Mouse (Mus musculus): ENCODE measurements around the gene Hoxa7. TPM values are rescaled to one million over a fixed set of nuclear protein-coding genes. Genes with fewer than 3 reads are reported as not detected.

Gene Hoxa7
- polyA plus RNA-seq, 1 experiment from 2014 or later, result 0.59 TPM

GRCm38 (mm10) chr6:52212556-52213118, 9.0 kb downstream of the Hoxa7 start:
- Histone ChIP-seq H3K9me3 (no peaks in the 10 kb centered on the region), H3K4me1 (peaks cover 34% of the 10 kb centered on the region), H3K4me3 (peak overlapping the region; percentile 41), H3K27ac (replicated peaks) (no peak overlapping the region), H3K27me3 (replicated peaks) (peaks cover 100% of the 10 kb centered on the region), H3K9ac (no peak overlapping the region), H3K4me2 (peak overlapping the region; percentile 53), H3K36me3 (no peaks in the 10 kb centered on the region)
- no peak for ATAC-seq (ENCODE audit: extremely low read depth, insufficient number of reproducible peaks, low FRiP score, low TSS enrichment)
- WGBS, result 1% methylated on average over 22 of the region's 22 CpGs

DNA sequence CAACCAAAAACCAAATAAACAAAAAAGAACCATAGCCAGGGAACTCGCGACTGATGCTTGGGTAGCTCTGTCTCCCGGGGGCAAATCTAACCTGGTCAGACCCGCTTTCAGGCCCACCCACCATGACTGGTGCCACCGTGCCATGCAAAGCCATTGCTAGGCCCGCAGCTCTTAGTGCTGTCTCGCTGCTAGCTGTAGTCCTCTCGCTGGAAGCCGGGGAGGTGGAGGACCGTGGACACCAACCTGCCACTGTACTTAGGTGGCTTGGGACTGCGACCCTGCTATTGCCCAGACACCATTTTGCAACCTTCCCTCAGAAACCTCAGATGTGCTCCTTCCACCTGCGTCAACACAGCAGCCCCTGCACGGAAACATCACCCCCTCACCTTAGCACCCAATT, 9.7 kb downstream of the Hoxa7 start:
- ATAC-seq (ENCODE audit: extremely low read depth, insufficient number of reproducible peaks, low FRiP score, low TSS enrichment), result no peak
- WGBS, result 3% methylated on average over 13 of the region's 13 CpGs
- Histone ChIP-seq H3K27ac (replicated peaks) (no peak overlapping the region), H3K4me1 (peaks cover 27% of the 10 kb centered on the region), H3K36me3 (no peaks in the 10 kb centered on the region), H3K4me2 (peak overlapping the region; percentile 53), H3K4me3 (peak overlapping the region; percentile 41), H3K9me3 (no peaks in the 10 kb centered on the region), H3K27me3 (replicated peaks) (peaks cover 100% of the 10 kb centered on the region), H3K9ac (peak overlapping the region; percentile 34; the same call in 1 of the 2 replicates)

DNA sequence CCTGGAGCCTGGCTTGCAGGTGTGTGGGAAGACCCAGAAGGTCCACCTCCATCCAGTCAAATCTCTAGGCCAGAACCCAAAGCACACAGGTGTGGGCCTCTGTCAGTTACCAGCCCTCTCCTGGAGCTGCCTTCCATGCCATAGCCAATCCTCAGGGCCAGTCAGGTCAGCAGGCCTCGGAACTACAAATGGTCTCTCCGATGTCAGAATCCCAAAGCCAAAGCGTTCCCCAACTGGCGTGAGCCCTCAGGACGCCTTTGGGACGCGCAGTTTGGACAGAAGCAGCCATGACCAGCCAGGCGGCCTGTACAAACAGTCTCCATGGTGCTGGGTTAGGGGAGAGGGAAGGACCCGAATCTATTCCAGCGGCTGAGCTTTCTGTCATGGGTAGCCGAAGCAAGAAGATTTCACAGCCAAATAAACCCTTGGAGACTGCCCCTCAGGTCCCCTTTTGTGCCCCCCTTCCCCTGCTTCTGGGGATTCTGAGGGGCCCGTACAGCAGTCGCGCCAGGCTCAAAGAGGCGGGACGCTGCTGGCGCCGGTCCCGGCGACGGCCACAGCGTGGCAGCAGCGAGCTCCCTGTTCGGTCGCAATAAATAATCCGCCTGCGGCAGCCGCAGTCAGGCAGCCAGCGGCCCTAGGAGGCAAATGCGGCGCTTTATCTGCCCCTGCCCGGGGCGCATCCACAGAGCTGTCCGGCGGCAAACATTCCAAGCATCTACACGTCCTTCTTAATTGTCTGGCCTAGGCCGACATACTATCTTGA, 10.3 kb downstream of the Hoxa7 start:
- Histone ChIP-seq H3K4me2 (peak overlapping the region; percentile 53), H3K4me3 (peak overlapping the region; percentile 41)

DNA sequence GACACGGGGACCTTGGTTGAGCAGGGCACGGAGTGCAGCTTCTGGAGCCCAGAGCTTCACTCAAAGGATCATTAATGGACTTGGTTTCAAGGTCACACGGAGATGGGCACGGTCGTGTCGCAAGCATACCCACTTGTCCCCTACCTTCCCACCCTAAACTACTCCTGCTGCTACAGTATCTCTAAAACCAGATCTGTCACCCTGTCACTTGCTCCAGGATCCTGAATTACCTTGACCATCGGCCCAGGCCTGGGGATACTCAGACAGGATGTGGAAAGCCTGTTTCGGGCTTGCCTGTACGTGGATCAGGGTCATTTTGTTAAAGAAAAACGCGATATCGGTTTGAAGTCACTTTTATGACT, 12.0 kb downstream of the Hoxa7 start:
- no peaks in the 10 kb centered on the region for H3K9me3 ChIP-seq
- 14% methylated on average over 12 of the region's 12 CpGs for WGBS
- ATAC-seq (ENCODE audit: extremely low read depth, insufficient number of reproducible peaks, low FRiP score, low TSS enrichment), result no peak
- H3K4me2 ChIP-seq, result no peak overlapping the region
- H3K27me3 ChIP-seq (replicated peaks), result peaks cover 100% of the 10 kb centered on the region
- peaks cover 27% of the 10 kb centered on the region for H3K4me1 ChIP-seq
- no peak overlapping the region for H3K27ac ChIP-seq (replicated peaks)
- H3K9ac ChIP-seq, result no peak overlapping the region
- H3K4me3 ChIP-seq, result no peak overlapping the region
- no peaks in the 10 kb centered on the region for H3K36me3 ChIP-seq

More for the DNA sequence above, 10.3 kb downstream of the Hoxa7 start:
- Histone ChIP-seq H3K27ac (replicated peaks) (no peak overlapping the region), H3K9me3 (no peaks in the 10 kb centered on the region), H3K27me3 (replicated peaks) (peaks cover 100% of the 10 kb centered on the region), H3K4me1 (peaks cover 23% of the 10 kb centered on the region), H3K36me3 (no peaks in the 10 kb centered on the region), H3K9ac (peak overlapping the region; percentile 34; the same call in 1 of the 2 replicates)
- ATAC-seq (ENCODE audit: extremely low read depth, insufficient number of reproducible peaks, low FRiP score, low TSS enrichment), result no peak; the same call in 1 of the 2 replicates
- 2% methylated on average over 37 of the region's 37 CpGs for WGBS

DNA sequence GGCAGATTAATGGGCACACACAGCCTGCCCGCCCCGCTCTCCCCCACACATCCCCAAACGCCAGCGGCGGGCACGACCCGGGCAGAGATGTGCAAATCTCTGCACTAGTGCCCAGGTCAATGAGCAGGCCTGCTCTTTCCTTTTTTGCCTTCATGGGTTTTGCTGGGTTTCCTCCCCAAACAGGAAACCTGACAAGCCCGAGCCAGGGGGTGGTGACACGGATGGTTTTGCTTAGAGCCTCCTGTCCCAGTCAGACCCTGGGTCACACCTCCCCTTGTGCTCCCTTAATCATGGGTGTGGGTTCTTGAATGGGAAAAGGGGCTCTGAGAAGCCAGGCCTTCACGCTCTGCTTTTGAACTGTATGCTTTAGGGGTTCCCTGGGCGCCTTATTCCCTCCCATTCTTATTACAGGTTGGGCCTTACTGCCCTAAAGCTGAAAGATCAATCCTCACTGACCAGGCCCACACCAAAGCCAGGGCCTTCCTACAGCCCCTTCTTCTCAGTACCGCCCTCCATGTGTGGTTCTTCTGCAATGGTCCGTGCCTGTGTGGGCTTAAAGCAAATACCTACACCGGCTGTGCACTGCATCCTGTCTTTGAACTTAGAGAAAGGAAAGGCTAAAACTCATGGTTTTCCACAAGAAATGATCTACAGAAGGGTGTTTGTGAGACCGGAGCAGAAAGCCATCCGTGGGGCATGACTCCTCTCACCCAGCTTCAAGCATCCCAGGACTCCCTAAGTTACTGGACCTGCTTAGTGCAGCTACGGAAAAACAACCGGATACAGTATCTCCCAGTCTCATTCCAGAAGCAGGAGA, 12.6 kb downstream of the Hoxa7 start:
- Histone ChIP-seq H3K27me3 (replicated peaks) (peaks cover 100% of the 10 kb centered on the region), H3K9ac (no peak overlapping the region), H3K4me3 (peak overlapping the region; percentile 34), H3K27ac (replicated peaks) (no peak overlapping the region), H3K9me3 (no peaks in the 10 kb centered on the region), H3K36me3 (no peaks in the 10 kb centered on the region), H3K4me2 (peak overlapping the region; percentile 54), H3K4me1 (peaks cover 32% of the 10 kb centered on the region)
- ATAC-seq (ENCODE audit: extremely low read depth, insufficient number of reproducible peaks, low FRiP score, low TSS enrichment), result no peak
- 9% methylated on average over 18 of the region's 18 CpGs for WGBS

- 1% methylated on average over 45 of the region's 47 CpGs for WGBS
- Histone ChIP-seq H3K4me3 (peak within 1 kb of the TSS; percentile 34), H3K27me3 (replicated peaks) (peaks cover 100% of the 10 kb centered on the region), H3K36me3 (no peaks in the 10 kb centered on the region), H3K9me3 (no peaks in the 10 kb centered on the region), H3K9ac (no peak within 1 kb of the TSS), H3K4me2 (peak within 1 kb of the TSS; percentile 54), H3K4me1 (peaks cover 41% of the 10 kb centered on the region), H3K27ac (replicated peaks) (no peak within 1 kb of the TSS)
- no peak for ATAC-seq (ENCODE audit: extremely low read depth, insufficient number of reproducible peaks, low FRiP score, low TSS enrichment)
Measured at GRCm38 (mm10) chr6:52208072-52208867, 13.4 kb downstream of the Hoxa7 start, which contains the start of gene Hoxa6. Gene Hoxa6 (minus strand): TSS chr6:52208722.

GRCm38 (mm10) chr6:52207684-52207976, 14.0 kb downstream of the Hoxa7 start:
- Histone ChIP-seq H3K4me2 (no peak overlapping the region), H3K9ac (no peak overlapping the region), H3K4me1 (peaks cover 37% of the 10 kb centered on the region), H3K4me3 (no peak overlapping the region), H3K36me3 (no peaks in the 10 kb centered on the region), H3K27me3 (replicated peaks) (peaks cover 100% of the 10 kb centered on the region), H3K27ac (replicated peaks) (no peak overlapping the region), H3K9me3 (no peaks in the 10 kb centered on the region)
- no peak for ATAC-seq (ENCODE audit: extremely low read depth, insufficient number of reproducible peaks, low FRiP score, low TSS enrichment)

DNA sequence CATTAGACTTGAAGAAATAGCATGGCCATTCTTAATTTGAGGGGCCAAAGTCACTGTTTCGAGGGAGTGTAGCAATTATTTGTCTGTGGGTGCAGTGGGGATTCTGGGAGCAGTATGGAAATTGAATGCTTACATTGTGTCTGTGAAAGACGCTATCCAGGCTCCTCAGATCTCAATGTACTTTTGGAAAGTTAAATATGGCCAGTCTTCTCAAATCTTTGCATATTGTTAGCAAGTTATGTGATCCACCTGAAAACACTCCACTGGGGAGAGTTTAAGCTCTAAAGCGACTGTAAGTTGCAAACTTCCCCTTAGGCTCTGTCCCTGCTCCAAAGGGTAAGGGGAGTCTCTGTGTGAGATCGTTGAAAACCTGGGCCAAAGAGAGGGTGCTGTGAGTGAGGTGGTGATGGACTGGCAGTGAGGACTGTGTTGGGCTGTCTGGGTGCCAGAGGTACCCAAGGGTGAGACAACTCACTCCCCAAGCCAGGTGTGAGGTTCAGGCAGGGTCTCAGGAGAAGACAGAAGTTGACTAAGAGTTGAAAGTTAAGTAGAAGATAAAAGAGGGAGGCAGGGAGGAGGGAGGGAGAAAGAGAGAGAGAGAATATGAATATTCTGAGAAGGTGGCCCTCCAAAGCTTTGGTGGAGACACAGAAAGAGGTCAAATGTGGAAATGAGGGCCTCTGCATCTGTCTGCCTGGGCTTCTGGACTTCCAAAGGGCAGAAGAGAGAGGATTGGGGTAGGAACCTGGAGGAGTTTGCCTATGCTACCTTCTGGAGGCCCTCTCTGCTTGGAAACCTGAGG, 14.6 kb downstream of the Hoxa7 start:
- no peak for ATAC-seq (ENCODE audit: extremely low read depth, insufficient number of reproducible peaks, low FRiP score, low TSS enrichment)
- Histone ChIP-seq H3K9ac (no peak overlapping the region), H3K4me2 (no peak overlapping the region)

DNA sequence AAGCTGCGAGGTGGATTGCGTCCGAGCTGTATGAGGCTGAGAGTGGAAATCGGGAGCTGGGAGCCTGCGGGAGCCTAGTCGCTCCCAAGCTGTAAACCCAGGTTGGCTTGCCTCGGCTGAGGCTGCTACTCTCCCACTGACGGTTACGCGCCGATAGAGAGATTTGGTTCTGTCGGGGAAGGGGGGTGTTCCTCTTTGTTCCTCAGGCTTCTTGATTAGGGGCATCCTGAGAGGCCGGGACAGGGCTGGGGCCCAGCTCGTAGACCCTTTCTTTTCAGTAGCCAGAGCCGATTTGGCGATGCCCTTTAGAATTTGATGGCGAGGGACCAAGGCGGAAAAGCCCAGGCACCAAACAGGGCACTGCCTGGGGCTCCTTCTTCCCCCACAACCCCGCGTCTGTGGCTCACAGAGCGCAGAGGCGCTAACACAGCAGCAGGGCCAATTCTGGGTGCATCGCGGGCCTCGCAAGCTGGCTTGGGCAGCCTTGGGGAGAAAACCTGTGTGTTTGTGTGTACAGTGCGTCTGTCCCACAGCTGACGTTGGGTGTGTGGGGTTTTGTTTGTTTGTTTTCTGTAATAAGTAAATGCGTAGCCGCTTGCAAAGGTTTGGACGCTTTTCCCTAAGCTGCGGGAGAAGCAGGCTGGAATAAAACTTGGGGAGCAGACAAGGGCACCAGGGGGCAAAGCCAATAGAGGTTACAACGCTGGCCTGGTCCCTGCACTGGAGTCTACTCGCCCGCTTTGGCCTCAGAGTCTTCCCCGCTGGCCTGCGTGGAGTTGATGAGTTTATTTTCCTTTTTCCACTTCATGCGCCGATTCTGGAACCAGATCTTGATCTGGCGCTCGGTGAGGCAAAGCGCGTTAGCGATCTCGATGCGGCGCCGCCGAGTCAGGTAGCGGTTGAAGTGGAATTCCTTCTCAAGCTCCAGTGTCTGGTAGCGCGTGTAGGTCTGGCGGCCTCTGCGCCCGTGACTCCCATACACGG, 15.7 kb downstream of the Hoxa7 start:
- Histone ChIP-seq H3K9me3 (no peaks in the 10 kb centered on the region), H3K36me3 (no peaks in the 10 kb centered on the region), H3K4me3 (0 out of 2 replicates have a peak overlapping the region, but pooled peaks have one; percentile 56), H3K27me3 (replicated peaks) (peaks cover 100% of the 10 kb centered on the region), H3K9ac (no peak overlapping the region), H3K4me1 (peaks cover 27% of the 10 kb centered on the region), H3K4me2 (peak overlapping the region; percentile 16), H3K27ac (replicated peaks) (no peak overlapping the region)
- 3% methylated on average over 55 of the region's 55 CpGs for WGBS
- no peak for ATAC-seq (ENCODE audit: extremely low read depth, insufficient number of reproducible peaks, low FRiP score, low TSS enrichment)

More for the DNA sequence above, 14.6 kb downstream of the Hoxa7 start:
- no peak overlapping the region for H3K4me3 ChIP-seq
- WGBS, result 4% methylated on average over 4 of the region's 4 CpGs
- no peaks in the 10 kb centered on the region for H3K36me3 ChIP-seq
- no peaks in the 10 kb centered on the region for H3K9me3 ChIP-seq
- H3K27me3 ChIP-seq (replicated peaks), result peaks cover 100% of the 10 kb centered on the region
- no peak overlapping the region for H3K27ac ChIP-seq (replicated peaks)
- peaks cover 35% of the 10 kb centered on the region for H3K4me1 ChIP-seq

Data from heart, embryonic 13.5 days (tissue).